Mouse (Mus musculus): ENCODE data around the gene Efnb2. TPM values are rescaled to one million over a fixed set of nuclear protein-coding genes. Genes with fewer than 3 reads are reported as not detected.

Efnb2 gene
- polyA plus RNA-seq, 1 experiment from 2014 or later, result 25.4 TPM

- Histone ChIP-seq H3K4me2 (peak overlapping the region; percentile 27), H3K36me3 (peaks cover 6% of the 10 kb centered on the region; the same call in 1 of the 2 replicates), H3K4me1 (replicated peaks) (peaks cover 70% of the 10 kb centered on the region), H3K4me3 (no peak overlapping the region), H3K9me3 (replicated peaks) (no peaks in the 10 kb centered on the region), H3K9ac (peak overlapping the region; percentile 27; the same call in 1 of the 2 replicates), H3K27ac (ENCODE audit: poor library complexity, severe bottlenecking) (no peak overlapping the region), H3K27me3 (replicated peaks) (no peaks in the 10 kb centered on the region)
- ATAC-seq (ENCODE audit: insufficient number of reproducible peaks, low FRiP score), result no peak
- 64% methylated on average over 12 of the region's 12 CpGs for WGBS
Measured at GRCm38 (mm10) chr8:8653906-8654489, 7.0 kb downstream of the Efnb2 start.

GRCm38 (mm10) chr8:8653343-8653742 is 7.7 kb downstream of the Efnb2 start:
- no peak overlapping the region for H3K9ac ChIP-seq
- no peak overlapping the region for H3K4me3 ChIP-seq
- H3K27ac ChIP-seq (ENCODE audit: poor library complexity, severe bottlenecking), result no peak overlapping the region
- H3K27me3 ChIP-seq (replicated peaks), result no peaks in the 10 kb centered on the region
- H3K4me2 ChIP-seq, result no peak overlapping the region
- 53% methylated on average over 5 of the region's 5 CpGs for WGBS
- no peak for ATAC-seq (ENCODE audit: insufficient number of reproducible peaks, low FRiP score)
- H3K36me3 ChIP-seq, result peaks cover 6% of the 10 kb centered on the region; the same call in 1 of the 2 replicates
- peaks cover 75% of the 10 kb centered on the region for H3K4me1 ChIP-seq (replicated peaks)
- no peaks in the 10 kb centered on the region for H3K9me3 ChIP-seq (replicated peaks)

GRCm38 (mm10) chr8:8652388-8652787 is 8.7 kb downstream of the Efnb2 start:
- Histone ChIP-seq H3K9ac (no peak overlapping the region), H3K36me3 (peaks cover 6% of the 10 kb centered on the region; the same call in 1 of the 2 replicates), H3K27me3 (replicated peaks) (no peaks in the 10 kb centered on the region), H3K9me3 (replicated peaks) (no peaks in the 10 kb centered on the region), H3K4me3 (no peak overlapping the region), H3K4me1 (replicated peaks) (peaks cover 75% of the 10 kb centered on the region), H3K27ac (ENCODE audit: poor library complexity, severe bottlenecking) (no peak overlapping the region), H3K4me2 (no peak overlapping the region)
- 86% methylated on average over 4 of the region's 4 CpGs for WGBS
- ATAC-seq (ENCODE audit: insufficient number of reproducible peaks, low FRiP score), result no peak

- H3K4me3 ChIP-seq, result no peak overlapping the region
- peaks cover 63% of the 10 kb centered on the region for H3K4me1 ChIP-seq (replicated peaks)
- H3K27ac ChIP-seq (ENCODE audit: poor library complexity, severe bottlenecking), result no peak overlapping the region
- 69% methylated on average over 8 of the region's 8 CpGs for WGBS
- no peaks in the 10 kb centered on the region for H3K9me3 ChIP-seq (replicated peaks)
- H3K4me2 ChIP-seq, result no peak overlapping the region
- ATAC-seq (ENCODE audit: insufficient number of reproducible peaks, low FRiP score), result no peak
- H3K9ac ChIP-seq, result 0 out of 2 replicates have a peak overlapping the region, but pooled peaks have one; percentile 14
- H3K27me3 ChIP-seq (replicated peaks), result no peaks in the 10 kb centered on the region
- peaks cover 6% of the 10 kb centered on the region; the same call in 1 of the 2 replicates for H3K36me3 ChIP-seq
Measured at GRCm38 (mm10) chr8:8649944-8650343, 11.1 kb downstream of the Efnb2 start.

GRCm38 (mm10) chr8:8649536-8649935 is 11.5 kb downstream of the Efnb2 start:
- 87% methylated on average over 3 of the region's 3 CpGs for WGBS
- Histone ChIP-seq H3K9ac (0 out of 2 replicates have a peak overlapping the region, but pooled peaks have one; percentile 14), H3K27me3 (replicated peaks) (no peaks in the 10 kb centered on the region), H3K4me1 (replicated peaks) (peaks cover 59% of the 10 kb centered on the region), H3K9me3 (replicated peaks) (no peaks in the 10 kb centered on the region), H3K36me3 (peaks cover 6% of the 10 kb centered on the region; the same call in 1 of the 2 replicates), H3K4me3 (no peak overlapping the region), H3K27ac (ENCODE audit: poor library complexity, severe bottlenecking) (no peak overlapping the region; the same call in 1 of the 2 replicates), H3K4me2 (no peak overlapping the region)
- no peak for ATAC-seq (ENCODE audit: insufficient number of reproducible peaks, low FRiP score)

GRCm38 (mm10) chr8:8648686-8649085 is 12.4 kb downstream of the Efnb2 start:
- H3K9ac ChIP-seq, result no peak overlapping the region
- 70% methylated on average over 7 of the region's 7 CpGs for WGBS
- H3K27me3 ChIP-seq (replicated peaks), result no peaks in the 10 kb centered on the region
- H3K4me1 ChIP-seq (replicated peaks), result peaks cover 58% of the 10 kb centered on the region
- no peak overlapping the region for H3K27ac ChIP-seq (ENCODE audit: poor library complexity, severe bottlenecking)
- H3K9me3 ChIP-seq (replicated peaks), result no peaks in the 10 kb centered on the region
- H3K36me3 ChIP-seq, result peaks cover 6% of the 10 kb centered on the region; the same call in 1 of the 2 replicates
- no peak overlapping the region for H3K4me3 ChIP-seq
- H3K4me2 ChIP-seq, result no peak overlapping the region
- ATAC-seq (ENCODE audit: insufficient number of reproducible peaks, low FRiP score), result no peak

- no peak overlapping the region for H3K4me2 ChIP-seq
- peaks cover 6% of the 10 kb centered on the region; the same call in 1 of the 2 replicates for H3K36me3 ChIP-seq
- ATAC-seq (ENCODE audit: insufficient number of reproducible peaks, low FRiP score), result no peak
- no peaks in the 10 kb centered on the region for H3K27me3 ChIP-seq (replicated peaks)
- no peak overlapping the region for H3K4me3 ChIP-seq
- no peak overlapping the region for H3K27ac ChIP-seq (ENCODE audit: poor library complexity, severe bottlenecking)
- no peaks in the 10 kb centered on the region for H3K9me3 ChIP-seq (replicated peaks)
- 75% methylated on average over 7 of the region's 7 CpGs for WGBS
- H3K9ac ChIP-seq, result no peak overlapping the region
- peaks cover 56% of the 10 kb centered on the region for H3K4me1 ChIP-seq (replicated peaks)
Measured at GRCm38 (mm10) chr8:8647824-8648223, 13.2 kb downstream of the Efnb2 start.

GRCm38 (mm10) chr8:8647319-8647718 is 13.7 kb downstream of the Efnb2 start:
- Histone ChIP-seq H3K27me3 (replicated peaks) (no peaks in the 10 kb centered on the region), H3K27ac (ENCODE audit: poor library complexity, severe bottlenecking) (no peak overlapping the region), H3K9me3 (replicated peaks) (no peaks in the 10 kb centered on the region), H3K4me1 (replicated peaks) (peaks cover 53% of the 10 kb centered on the region), H3K36me3 (peaks cover 6% of the 10 kb centered on the region; the same call in 1 of the 2 replicates), H3K4me3 (no peak overlapping the region), H3K9ac (no peak overlapping the region), H3K4me2 (no peak overlapping the region)
- ATAC-seq (ENCODE audit: insufficient number of reproducible peaks, low FRiP score), result no peak
- WGBS, result 66% methylated on average over 3 of the region's 3 CpGs

GRCm38 (mm10) chr8:8644160-8644915 is 16.7 kb downstream of the Efnb2 start:
- Histone ChIP-seq H3K4me1 (replicated peaks) (peaks cover 35% of the 10 kb centered on the region), H3K4me3 (no peak overlapping the region), H3K4me2 (no peak overlapping the region), H3K9me3 (replicated peaks) (no peaks in the 10 kb centered on the region), H3K27me3 (replicated peaks) (no peaks in the 10 kb centered on the region), H3K27ac (ENCODE audit: poor library complexity, severe bottlenecking) (no peak overlapping the region), H3K9ac (no peak overlapping the region), H3K36me3 (peaks cover 4% of the 10 kb centered on the region; the same call in 1 of the 2 replicates)
- ATAC-seq (ENCODE audit: insufficient number of reproducible peaks, low FRiP score), result no peak
- 73% methylated on average over 11 of the region's 11 CpGs for WGBS

GRCm38 (mm10) chr8:8640264-8640588 is 20.8 kb downstream of the Efnb2 start:
- no peak overlapping the region for H3K4me2 ChIP-seq
- no peak overlapping the region for H3K9ac ChIP-seq
- no peaks in the 10 kb centered on the region for H3K27me3 ChIP-seq (replicated peaks)
- peaks cover 19% of the 10 kb centered on the region for H3K36me3 ChIP-seq
- peaks cover 16% of the 10 kb centered on the region for H3K4me1 ChIP-seq (replicated peaks)
- no peak overlapping the region for H3K27ac ChIP-seq (ENCODE audit: poor library complexity, severe bottlenecking)
- no peak overlapping the region for H3K4me3 ChIP-seq
- 30% methylated on average over 4 of the region's 4 CpGs for WGBS
- H3K9me3 ChIP-seq (replicated peaks), result no peaks in the 10 kb centered on the region
- no peak for ATAC-seq (ENCODE audit: insufficient number of reproducible peaks, low FRiP score)

GRCm38 (mm10) chr8:8639569-8640263 is 21.3 kb downstream of the Efnb2 start:
- no peak overlapping the region for H3K27ac ChIP-seq (ENCODE audit: poor library complexity, severe bottlenecking)
- H3K4me2 ChIP-seq, result no peak overlapping the region
- no peaks in the 10 kb centered on the region for H3K9me3 ChIP-seq (replicated peaks)
- no peak for ATAC-seq (ENCODE audit: insufficient number of reproducible peaks, low FRiP score)
- 63% methylated on average over 8 of the region's 8 CpGs for WGBS
- H3K9ac ChIP-seq, result no peak overlapping the region
- H3K27me3 ChIP-seq (replicated peaks), result no peaks in the 10 kb centered on the region
- H3K4me3 ChIP-seq, result no peak overlapping the region
- H3K36me3 ChIP-seq, result peaks cover 19% of the 10 kb centered on the region
- peaks cover 14% of the 10 kb centered on the region for H3K4me1 ChIP-seq (replicated peaks)

Data from heart, embryonic 12.5 days (tissue).